11 mouse cellular contexts compared by ENCODE assay signal in the genomic region with DNA sequence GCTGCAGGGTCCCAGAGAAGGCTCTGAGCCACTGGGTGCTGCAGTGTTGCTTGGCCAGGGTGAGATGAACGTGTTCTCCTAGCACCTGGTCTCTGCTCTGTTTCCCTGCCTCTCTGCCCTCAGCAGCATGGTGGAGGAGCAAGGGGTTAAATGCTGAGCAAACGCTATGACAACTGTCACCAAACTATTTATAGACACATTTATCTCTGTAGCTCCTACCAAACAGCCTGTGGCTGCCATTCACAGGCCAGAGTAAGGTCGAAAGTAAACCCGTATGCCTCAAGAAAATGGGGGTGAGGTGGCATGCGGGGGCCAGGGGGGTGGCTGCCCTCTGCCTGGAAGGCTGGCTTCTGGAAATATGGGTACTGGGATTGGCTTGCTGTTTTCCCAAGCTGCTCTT.
DNase-seq lines count a peak whose midpoint lies in the region; ATAC-seq lines count a peak whose summit lies in the region.
"Had no signal": no experiment of that assay in that cellular context is flagged by ENCODE, and none has a peak within 500 bp of the region (broad histone marks: within the 10 kb centered on the region; RNA-seq: fewer than 3 reads in every experiment).

No protein-coding gene starts in this region.

- no peak overlapping the region for H3K4me3 ChIP-seq in hindbrain, embryonic 12.5 days
- no peak overlapping the region for H3K4me3 ChIP-seq in hindbrain, embryonic 13.5 days
- H3K4me3 ChIP-seq in forebrain, embryonic 16.5 days (replicated peaks; ENCODE audit: low read length) = no peak overlapping the region
- H3K4me3 ChIP-seq in liver, embryonic 13.5 days (replicated peaks) = peak overlapping the region; percentile 27

- H3K9me3 ChIP-seq in hindbrain, embryonic 12.5 days (replicated peaks) = no peaks in the 10 kb centered on the region
- H3K9me3 ChIP-seq in hindbrain, embryonic 13.5 days = no peaks in the 10 kb centered on the region
- H3K9me3 ChIP-seq in forebrain, embryonic 16.5 days (ENCODE audit: control insufficient read depth, low read length) = no peaks in the 10 kb centered on the region
- no peaks in the 10 kb centered on the region for H3K9me3 ChIP-seq in liver, embryonic 13.5 days (replicated peaks)

- 0 out of 2 replicates have a peak overlapping the region, but pooled peaks have one; percentile 36 for H3K27ac ChIP-seq in hindbrain, embryonic 12.5 days
- no peak overlapping the region; the same call in 1 of the 2 replicates for H3K27ac ChIP-seq in hindbrain, embryonic 13.5 days
- H3K27ac ChIP-seq in forebrain, embryonic 16.5 days (ENCODE audit: low read length) = 0 out of 2 replicates have a peak overlapping the region, but pooled peaks have one; percentile 10
- peak overlapping the region; percentile 89 for H3K27ac ChIP-seq in liver, embryonic 13.5 days

- no peak overlapping the region for H3K4me2 ChIP-seq in hindbrain, embryonic 12.5 days (replicated peaks)
- H3K4me2 ChIP-seq in hindbrain, embryonic 13.5 days = no peak overlapping the region
- H3K4me2 ChIP-seq in forebrain, embryonic 16.5 days (ENCODE audit: low read length) = no peak overlapping the region
- peak overlapping the region; percentile 60 for H3K4me2 ChIP-seq in liver, embryonic 13.5 days
- H3K4me2 ChIP-seq: midbrain, embryonic 11.5 days had no signal

- no peaks in the 10 kb centered on the region for H3K36me3 ChIP-seq in hindbrain, embryonic 12.5 days
- no peaks in the 10 kb centered on the region for H3K36me3 ChIP-seq in hindbrain, embryonic 13.5 days
- H3K36me3 ChIP-seq in forebrain, embryonic 16.5 days (ENCODE audit: control insufficient read depth, insufficient read depth) = no peaks in the 10 kb centered on the region
- H3K36me3 ChIP-seq in liver, embryonic 13.5 days = no peaks in the 10 kb centered on the region

- 40% methylated on average over 5 of the region's 5 CpGs for WGBS in hindbrain, embryonic 12.5 days
- 44% methylated on average over 5 of the region's 5 CpGs for WGBS in hindbrain, embryonic 13.5 days
- 44% methylated on average over 5 of the region's 5 CpGs for WGBS in forebrain, embryonic 16.5 days
- WGBS in liver, embryonic 13.5 days (ENCODE audit: insufficient replicate concordance) = 5% methylated on average over 5 of the region's 5 CpGs

- no peak overlapping the region for H3K9ac ChIP-seq in hindbrain, embryonic 12.5 days
- no peak overlapping the region for H3K9ac ChIP-seq in hindbrain, embryonic 13.5 days
- H3K9ac ChIP-seq in forebrain, embryonic 16.5 days (replicated peaks; ENCODE audit: low read depth, low read length) = no peak overlapping the region
- peak overlapping the region; percentile 63 for H3K9ac ChIP-seq in liver, embryonic 13.5 days

- DNase-seq in c-Kit-positive CD71-positive TER-119-positive erythroid progenitor cells, embryonic 14.5 days (ENCODE audit: low spot score) = peak; percentile 35
- DNase-seq in liver, embryonic 13.5 days = peak; percentile 43
- DNase-seq in adrenal gland, adult (ENCODE audit: inconsistent age in 2 of 2, low spot score in 1 of 2) = no peak
- no peak for DNase-seq in right cerebral cortex, adult 18-20 months
- no peak for DNase-seq in cerebellum, postnatal 4 days (ENCODE audit: low spot score in 2 of 2)
- DNase-seq: kidney, adult 9 months; spleen, adult 18-20 months had no signal

- peaks cover 41% of the 10 kb centered on the region for H3K27me3 ChIP-seq in hindbrain, embryonic 12.5 days
- H3K27me3 ChIP-seq in hindbrain, embryonic 13.5 days = peaks cover 50% of the 10 kb centered on the region
- H3K27me3 ChIP-seq in forebrain, embryonic 16.5 days (replicated peaks; ENCODE audit: control insufficient read depth, insufficient read depth, low read length) = no peaks in the 10 kb centered on the region
- H3K27me3 ChIP-seq in liver, embryonic 13.5 days = no peaks in the 10 kb centered on the region

- peaks cover 69% of the 10 kb centered on the region for H3K4me1 ChIP-seq in hindbrain, embryonic 12.5 days
- H3K4me1 ChIP-seq in hindbrain, embryonic 13.5 days (replicated peaks) = peaks cover 63% of the 10 kb centered on the region
- H3K4me1 ChIP-seq in forebrain, embryonic 16.5 days (replicated peaks; ENCODE audit: control insufficient read depth, insufficient read depth, low read length) = peaks cover 65% of the 10 kb centered on the region
- peaks cover 56% of the 10 kb centered on the region for H3K4me1 ChIP-seq in liver, embryonic 13.5 days (replicated peaks)

- no peak for ATAC-seq in hindbrain, embryonic 12.5 days (ENCODE audit: low FRiP score)
- no peak for ATAC-seq in hindbrain, embryonic 13.5 days (ENCODE audit: low FRiP score)
- no peak for ATAC-seq in forebrain, embryonic 16.5 days
- peak; percentile 58 for ATAC-seq in liver, embryonic 13.5 days (ENCODE audit: low read depth)

Comparison
In these comparisons a context has a peak if more than half of its experiments do, and no peak if none do; other contexts are left out.
1. DNase-seq: peak in c-Kit-positive CD71-positive TER-119-positive erythroid progenitor cells, embryonic 14.5 days (single experiment) and liver, embryonic 13.5 days (single experiment); none in adrenal gland, adult (0 of 2), right cerebral cortex, adult 18-20 months (single experiment) and cerebellum, postnatal 4 days (0 of 2).